Mouse (Mus musculus) neutrophil, adult 5-6 weeks (primary cell): ENCODE measurements around the gene Cmas. TPM values are rescaled to one million over a fixed set of nuclear protein-coding genes. Genes with fewer than 3 reads are reported as not detected.

ENCODE experiments used
- ATAC-seq: fragments of 151-379, 151-347 bp; 2 replicates; pipeline ENCODE4 v1.8.0; 2017; ENCODE audit warnings: mild to moderate bottlenecking, moderate TSS enrichment; ENCODE audit not compliant: insufficient number of reproducible peaks, poor library complexity, low FRiP score, severe bottlenecking; ENCODE audit errors: extremely low read depth
- total RNA-seq: library from RNA; stranded (forward); fragments of 200-1000 nt; gene quantifications from 2 replicates; pipeline ENCODE4 v1.2.3, GENCODE M21; 2017

Gene Cmas
- total RNA-seq, 1 experiment from 2014 or later = 38.9 TPM

DNA sequence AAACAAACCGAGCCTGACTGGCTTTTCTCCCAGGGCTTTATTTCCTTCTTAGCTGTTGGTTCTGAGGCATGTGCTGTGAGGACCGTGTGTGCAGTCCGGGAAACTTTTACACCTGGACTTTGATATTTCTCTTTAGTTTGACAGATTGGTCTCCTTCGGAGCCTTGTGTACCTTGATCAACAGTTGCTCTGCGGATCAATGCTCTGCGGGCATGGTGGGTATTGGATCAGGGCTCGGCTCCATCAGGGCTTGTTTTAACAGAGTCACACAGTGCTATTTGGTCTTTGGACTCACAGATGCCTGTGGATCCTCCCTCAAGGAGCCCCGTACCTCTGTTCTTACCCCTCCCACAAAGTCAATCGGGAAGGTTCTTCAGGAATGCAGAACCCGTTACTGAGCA is 57.5 kb downstream of the Cmas start:
- ATAC-seq = no peak

DNA sequence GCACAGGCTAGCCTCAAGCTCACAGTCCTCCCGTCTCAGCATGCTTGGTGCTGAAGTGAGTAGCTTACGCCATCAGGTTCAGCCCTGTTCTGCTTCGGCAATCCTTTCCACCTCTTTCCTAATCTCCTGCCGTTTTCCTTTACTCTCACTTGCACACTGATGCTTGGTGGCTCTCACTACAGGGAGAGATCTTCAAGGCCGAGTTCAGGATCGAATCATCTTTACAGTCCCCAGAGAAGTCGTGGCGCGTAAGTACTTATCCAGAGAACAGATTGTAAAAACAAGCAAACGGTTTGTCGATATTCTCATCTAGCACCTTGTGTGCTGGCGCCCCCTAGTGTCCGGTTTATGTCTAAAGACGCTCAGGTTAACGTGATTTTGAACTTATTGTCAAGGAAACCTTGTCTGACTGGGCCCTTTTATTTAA is 58.0 kb downstream of the Cmas start:
- peak; percentile 54; the same call in 1 of the 2 replicates for ATAC-seq

DNA sequence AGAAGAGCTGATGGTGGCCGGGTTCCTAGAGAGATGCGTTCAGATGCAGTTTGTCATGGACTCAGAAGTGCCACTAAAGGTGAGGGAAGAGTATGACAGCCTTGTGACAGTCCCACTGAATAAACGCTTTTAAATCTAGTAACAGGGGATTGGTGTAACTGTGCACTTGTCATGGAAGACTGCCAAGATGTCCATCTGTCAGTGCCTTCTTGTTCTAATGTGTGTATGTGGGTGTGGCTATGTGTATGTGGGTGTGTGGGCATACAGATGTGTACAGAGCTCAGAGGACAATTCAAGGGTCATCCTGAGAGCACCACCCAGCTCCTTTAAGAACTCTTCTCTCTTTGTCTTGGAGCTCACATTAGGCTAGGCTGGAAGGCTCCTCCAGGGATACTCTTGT is 59.0 kb downstream of the Cmas start:
- no peak for ATAC-seq

DNA sequence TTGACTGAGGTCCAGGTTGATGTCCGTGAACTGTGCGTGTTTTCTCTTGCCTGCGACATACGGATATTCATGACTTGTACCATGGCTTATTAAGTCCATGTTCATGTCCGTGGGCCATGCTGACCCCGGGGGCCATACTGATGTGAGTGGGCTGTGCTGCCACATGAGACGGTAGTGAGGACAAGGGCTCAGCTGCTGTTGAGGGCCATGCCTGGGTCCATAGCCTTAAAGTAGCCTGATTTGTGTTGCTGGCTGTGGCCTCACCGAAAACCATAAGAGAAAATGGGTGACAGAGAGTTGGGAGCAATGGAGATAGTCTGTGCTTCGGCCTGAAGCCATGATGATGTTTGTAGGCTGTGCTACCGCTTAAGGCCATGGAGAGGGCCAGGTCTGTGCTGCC is 61.8 kb downstream of the Cmas start:
- no peak for ATAC-seq

DNA sequence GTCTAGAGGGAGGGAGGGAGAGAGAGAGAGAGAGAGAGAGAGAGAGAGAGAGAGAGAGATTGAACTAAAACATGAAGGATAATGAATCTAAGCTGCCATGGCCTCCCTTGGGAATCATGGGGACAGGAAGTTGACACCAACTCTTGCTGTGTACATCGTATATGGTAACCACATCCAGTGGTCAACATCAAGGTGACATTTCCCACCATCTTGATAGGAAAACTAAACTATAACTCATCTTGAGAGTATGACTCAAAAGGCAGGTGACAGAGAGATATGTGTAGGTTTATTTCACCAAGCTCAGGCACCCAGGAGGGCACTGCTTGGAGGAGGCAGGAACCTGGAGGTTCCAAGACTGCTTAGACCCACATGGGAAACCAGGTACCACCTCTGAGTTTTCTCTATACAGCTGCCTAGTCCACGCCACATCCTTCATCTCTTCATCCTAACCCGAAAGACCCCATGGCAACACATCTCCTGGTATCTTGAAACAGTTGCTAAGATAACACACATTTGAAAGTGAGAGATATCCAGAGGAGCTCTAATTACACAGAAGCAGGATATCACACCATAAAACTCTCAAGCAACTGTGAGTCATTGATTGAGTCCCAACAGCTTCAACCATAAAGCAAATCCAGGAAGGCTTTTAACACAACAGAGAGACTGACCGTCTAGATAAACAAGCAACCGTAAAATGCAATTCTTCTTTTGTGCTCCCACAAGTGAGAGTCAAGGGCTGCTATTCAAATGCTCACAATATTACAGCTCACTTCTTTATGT is 66.7 kb downstream of the Cmas start:
- ATAC-seq = no peak

Other genes with a start within 250 kb of the Cmas start
- gene Ldhb, start 248.7 kb upstream of the Cmas start, total RNA-seq = 1.6 and 3.8 TPM in 2 replicates
- 0.49 and 0.70 TPM in 2 replicates for gene Kcnj8, start 185.1 kb upstream of the Cmas start, total RNA-seq
- gene Abcc9, start 54.4 kb upstream of the Cmas start, total RNA-seq = not detected in 2 replicates
- gene Sult6b2, start 47.8 kb downstream of the Cmas start, total RNA-seq = not detected in 2 replicates
- gene St8sia1, start 207.8 kb downstream of the Cmas start, total RNA-seq = 1.9 and 2.1 TPM in 2 replicates